In the genomic region with DNA sequence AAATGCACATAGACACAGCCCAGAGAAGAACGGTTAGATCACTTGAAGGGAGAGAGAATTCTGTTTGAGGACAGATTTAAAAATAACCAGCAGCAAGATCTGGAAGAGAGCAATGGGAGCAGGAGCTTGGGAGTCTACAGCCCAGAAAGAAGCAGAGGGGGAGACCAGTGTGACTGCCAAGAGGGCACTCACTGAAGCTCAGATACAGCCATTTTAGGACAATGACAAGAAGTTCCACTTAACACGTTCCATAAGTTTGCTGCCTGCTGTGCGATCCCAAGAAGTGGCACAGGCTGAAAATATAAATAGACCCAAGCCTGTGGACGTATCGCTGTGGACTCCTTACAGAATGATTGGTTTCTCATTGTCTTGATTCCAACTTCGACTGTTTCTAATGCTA, we compare ENCODE assay signal across 19 mouse cellular contexts.
DNase-seq lines count a peak whose midpoint lies in the region; ATAC-seq and TF ChIP-seq lines count a peak whose summit lies in the region.
"Had no signal": no experiment of that assay in that cellular context is flagged by ENCODE, and none has a peak within 500 bp of the region (broad histone marks: within the 10 kb centered on the region; RNA-seq: fewer than 3 reads in every experiment).

No protein-coding gene starts in this region.

- DNase-seq in heart, adult 18-20 months: peak; percentile 16 to 48
- DNase-seq in heart, embryonic 10.5 days (ENCODE audit: low spot score): no peak
- DNase-seq in thymus, adult 2 months: no peak
- no peak for DNase-seq in cerebellum, postnatal 4 days (ENCODE audit: low spot score in 2 of 2)
- DNase-seq: adrenal gland, adult 8-10 months; adrenal gland, postnatal 36 days; cerebellum, adult 11 months; cerebellum, adult 9-10 months; cerebellum, postnatal 25 days; gastrocnemius, adult 2 months; gastrocnemius, postnatal 25 days; kidney, adult 8-10 months had no signal

- no peak for ATAC-seq in heart, embryonic 11.5 days (replicated peaks; ENCODE audit: insufficient number of reproducible peaks, low FRiP score, low TSS enrichment)
- peak; percentile 87 for ATAC-seq in heart, embryonic 15.5 days (replicated peaks; ENCODE audit: insufficient number of reproducible peaks, insufficient read depth, low FRiP score, low read depth)
- ATAC-seq in hindbrain, embryonic 16.5 days: no peak
- ATAC-seq: intestine, postnatal 0 days had no signal

- 54% methylated on average over 6 of the region's 6 CpGs for WGBS in heart, embryonic 11.5 days (ENCODE audit: insufficient replicate concordance)
- WGBS in heart, embryonic 10.5 days: 40% methylated on average over 6 of the region's 6 CpGs
- WGBS in heart, embryonic 15.5 days: 41% methylated on average over 6 of the region's 6 CpGs
- WGBS in thymus, adult 2 months: 84% methylated on average over 6 of the region's 6 CpGs
- WGBS in hindbrain, embryonic 16.5 days: 78% methylated on average over 6 of the region's 6 CpGs

- TF ChIP-seq CTCF in thymus, adult 2 months (IDR thresholded peaks at IDR 0.05; ENCODE audit: borderline replicate concordance, control insufficient read depth, extremely low read depth, insufficient read depth, low read length, poor library complexity): no peak

- H3K4me2 ChIP-seq in heart, embryonic 11.5 days: no peak overlapping the region
- H3K4me2 ChIP-seq in heart, embryonic 15.5 days: peak overlapping the region; percentile 36
- no peak overlapping the region for H3K4me2 ChIP-seq in hindbrain, embryonic 16.5 days (ENCODE audit: low read length)
- H3K4me2 ChIP-seq: embryonic facial prominence, embryonic 13.5 days; forebrain, embryonic 12.5 days; hindbrain, embryonic 13.5 days had no signal

- no peak overlapping the region for H3K4me3 ChIP-seq in heart, embryonic 11.5 days (ENCODE audit: low read depth, low read length)
- H3K4me3 ChIP-seq in heart, embryonic 10.5 days: no peak overlapping the region
- H3K4me3 ChIP-seq in heart, embryonic 15.5 days: no peak overlapping the region
- no peak overlapping the region for H3K4me3 ChIP-seq in thymus, adult 2 months (ENCODE audit: control insufficient read depth, insufficient read depth, low read length)
- H3K4me3 ChIP-seq in hindbrain, embryonic 16.5 days (ENCODE audit: low read length): no peak overlapping the region
- H3K4me3 ChIP-seq: embryonic facial prominence, embryonic 13.5 days; forebrain, embryonic 12.5 days; gastrocnemius, adult 2 months; hindbrain, embryonic 13.5 days had no signal

- H3K36me3 ChIP-seq in heart, embryonic 11.5 days (ENCODE audit: control insufficient read depth, insufficient read depth, low read length): no peaks in the 10 kb centered on the region
- no peaks in the 10 kb centered on the region for H3K36me3 ChIP-seq in heart, embryonic 10.5 days
- H3K36me3 ChIP-seq in heart, embryonic 15.5 days: no peaks in the 10 kb centered on the region
- H3K36me3 ChIP-seq in thymus, adult 2 months (ENCODE audit: control insufficient read depth, insufficient read depth, low read length): no peaks in the 10 kb centered on the region
- H3K36me3 ChIP-seq in hindbrain, embryonic 16.5 days (ENCODE audit: control insufficient read depth, insufficient read depth, low read length): no peaks in the 10 kb centered on the region
- H3K36me3 ChIP-seq: embryonic facial prominence, embryonic 13.5 days; forebrain, embryonic 12.5 days; hindbrain, embryonic 13.5 days had no signal

- no peaks in the 10 kb centered on the region for H3K27me3 ChIP-seq in heart, embryonic 11.5 days (ENCODE audit: control insufficient read depth, insufficient read depth, low read length)
- no peaks in the 10 kb centered on the region for H3K27me3 ChIP-seq in heart, embryonic 10.5 days (ENCODE audit: insufficient read depth, poor library complexity, severe bottlenecking)
- no peaks in the 10 kb centered on the region for H3K27me3 ChIP-seq in heart, embryonic 15.5 days
- H3K27me3 ChIP-seq in thymus, adult 2 months (ENCODE audit: control insufficient read depth, insufficient read depth, low read length): no peaks in the 10 kb centered on the region
- no peaks in the 10 kb centered on the region for H3K27me3 ChIP-seq in hindbrain, embryonic 16.5 days (replicated peaks; ENCODE audit: control insufficient read depth, insufficient read depth, low read length)
- H3K27me3 ChIP-seq: embryonic facial prominence, embryonic 13.5 days; forebrain, embryonic 12.5 days; hindbrain, embryonic 13.5 days had no signal

- no peaks in the 10 kb centered on the region for H3K9me3 ChIP-seq in heart, embryonic 11.5 days (replicated peaks; ENCODE audit: control insufficient read depth, low read length)
- no peaks in the 10 kb centered on the region for H3K9me3 ChIP-seq in heart, embryonic 10.5 days
- no peaks in the 10 kb centered on the region for H3K9me3 ChIP-seq in heart, embryonic 15.5 days (replicated peaks)
- H3K9me3 ChIP-seq in hindbrain, embryonic 16.5 days (ENCODE audit: control insufficient read depth, low read length): no peaks in the 10 kb centered on the region
- H3K9me3 ChIP-seq: embryonic facial prominence, embryonic 13.5 days; forebrain, embryonic 12.5 days; hindbrain, embryonic 13.5 days had no signal

- no peak overlapping the region for H3K27ac ChIP-seq in heart, embryonic 11.5 days (ENCODE audit: low read depth, low read length)
- peak overlapping the region; percentile 47; the same call in 1 of the 2 replicates for H3K27ac ChIP-seq in heart, embryonic 10.5 days
- H3K27ac ChIP-seq in heart, embryonic 15.5 days: peak overlapping the region; percentile 91
- no peak overlapping the region for H3K27ac ChIP-seq in thymus, adult 2 months (ENCODE audit: control insufficient read depth, insufficient read depth, low read length)
- no peak overlapping the region for H3K27ac ChIP-seq in hindbrain, embryonic 16.5 days (ENCODE audit: low read depth, low read length)
- H3K27ac ChIP-seq: embryonic facial prominence, embryonic 13.5 days; forebrain, embryonic 12.5 days; gastrocnemius, adult 2 months; hindbrain, embryonic 13.5 days had no signal

- peaks cover 3% of the 10 kb centered on the region; the same call in 1 of the 2 replicates for H3K4me1 ChIP-seq in heart, embryonic 11.5 days (ENCODE audit: control insufficient read depth, insufficient read depth, low read length)
- peaks cover 20% of the 10 kb centered on the region for H3K4me1 ChIP-seq in heart, embryonic 10.5 days
- H3K4me1 ChIP-seq in heart, embryonic 15.5 days (replicated peaks): peaks cover 27% of the 10 kb centered on the region
- no peaks in the 10 kb centered on the region for H3K4me1 ChIP-seq in thymus, adult 2 months (replicated peaks; ENCODE audit: control insufficient read depth, insufficient read depth, low read length)
- no peaks in the 10 kb centered on the region for H3K4me1 ChIP-seq in hindbrain, embryonic 16.5 days (ENCODE audit: control insufficient read depth, insufficient read depth, low read depth, low read length)
- H3K4me1 ChIP-seq: embryonic facial prominence, embryonic 13.5 days had no signal

- no peak for TF ChIP-seq POLR2A in thymus, adult 2 months (IDR thresholded peaks at IDR 0.05; ENCODE audit: control insufficient read depth, extremely low read depth, insufficient read depth, low read length, poor library complexity)

- H3K9ac ChIP-seq in heart, embryonic 11.5 days (ENCODE audit: low read depth, low read length): no peak overlapping the region
- no peak overlapping the region for H3K9ac ChIP-seq in heart, embryonic 15.5 days
- no peak overlapping the region for H3K9ac ChIP-seq in hindbrain, embryonic 16.5 days (ENCODE audit: low read depth, low read length)
- H3K9ac ChIP-seq: embryonic facial prominence, embryonic 13.5 days; forebrain, embryonic 12.5 days; hindbrain, embryonic 13.5 days had no signal

Comparison
In these comparisons a context has a peak if more than half of its experiments do, and no peak if none do; other contexts are left out.
1. DNase-seq: peak in heart, adult 18-20 months (2 of 2); none in heart, embryonic 10.5 days (single experiment), thymus, adult 2 months (single experiment) and cerebellum, postnatal 4 days (0 of 2).
2. H3K27ac ChIP-seq: peak in heart, embryonic 10.5 days (single experiment) and heart, embryonic 15.5 days (single experiment); none in heart, embryonic 11.5 days (single experiment), thymus, adult 2 months (single experiment) and hindbrain, embryonic 16.5 days (single experiment).